Mouse (Mus musculus) layer of hippocampus, postnatal 14 days (tissue): ENCODE results near the gene Ntn5. TPM values are rescaled to one million over a fixed set of nuclear protein-coding genes. Genes with fewer than 3 reads are reported as not detected.
"Not testable (repeated sequence)": the region's sequence is repeated elsewhere in the genome, so short reads cannot be mapped to it uniquely, and the experiment has no call there.

Source experiments
- DNase-seq, 2 experiments: peaks; one replicate each; pipeline ENCODE4 v3.0.0; 2021 to 2022; ENCODE audit warnings: low spot score in 2 of 2, mixed read lengths in 1 of 2
- long read RNA-seq, 2 experiments: library from polyadenylated mRNA; stranded (forward); transcript quantifications; one replicate each; pipeline ENCODE4 v2.0.0; 2021
- total RNA-seq, 2 experiments: library from RNA; stranded (reverse); gene quantifications; 2 replicates each; pipeline ENCODE4 v1.2.3; 2021

Gene Ntn5
- under 1 TPM; 0.67 to 0.94 TPM for total RNA-seq
- long read RNA-seq, experiment 1 = 0 reads
- long read RNA-seq, experiment 2 = 0 reads

DNA sequence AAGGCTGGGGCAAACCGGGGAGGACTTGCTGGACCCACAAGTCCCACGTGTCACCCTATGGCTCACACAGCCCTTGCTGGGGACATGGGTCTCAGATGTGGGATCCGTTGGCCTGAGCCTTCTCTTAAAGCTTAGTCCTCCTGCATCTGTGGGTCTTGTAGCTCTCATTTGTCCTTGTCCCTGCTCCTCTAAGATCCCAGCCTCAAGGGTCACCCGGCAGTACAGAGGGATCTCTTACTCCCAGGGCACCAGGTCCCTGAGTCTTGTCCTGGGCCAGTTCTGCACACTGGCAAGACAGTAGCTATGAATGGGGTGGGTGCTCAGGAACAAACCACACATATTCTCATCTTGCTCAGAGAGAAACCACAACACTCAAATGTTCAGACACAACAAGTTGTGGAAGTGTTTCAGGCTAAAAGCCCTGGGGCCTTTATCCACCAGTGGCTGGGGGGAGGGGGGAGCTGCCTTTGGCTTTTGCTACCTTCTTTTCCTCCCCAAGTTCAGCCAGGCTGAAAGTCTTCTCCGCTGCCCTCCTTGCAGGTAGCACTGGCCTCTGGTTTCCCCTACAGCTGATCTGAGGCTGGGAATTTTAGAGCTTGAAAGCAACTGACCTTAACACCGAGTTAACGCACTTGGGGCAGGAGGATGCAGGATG, at the start of gene Ntn5:
Gene Ntn5 (plus strand): TSS at position 627 of the 655 bp plus-strand sequence.
- DNase-seq = no peak

DNA sequence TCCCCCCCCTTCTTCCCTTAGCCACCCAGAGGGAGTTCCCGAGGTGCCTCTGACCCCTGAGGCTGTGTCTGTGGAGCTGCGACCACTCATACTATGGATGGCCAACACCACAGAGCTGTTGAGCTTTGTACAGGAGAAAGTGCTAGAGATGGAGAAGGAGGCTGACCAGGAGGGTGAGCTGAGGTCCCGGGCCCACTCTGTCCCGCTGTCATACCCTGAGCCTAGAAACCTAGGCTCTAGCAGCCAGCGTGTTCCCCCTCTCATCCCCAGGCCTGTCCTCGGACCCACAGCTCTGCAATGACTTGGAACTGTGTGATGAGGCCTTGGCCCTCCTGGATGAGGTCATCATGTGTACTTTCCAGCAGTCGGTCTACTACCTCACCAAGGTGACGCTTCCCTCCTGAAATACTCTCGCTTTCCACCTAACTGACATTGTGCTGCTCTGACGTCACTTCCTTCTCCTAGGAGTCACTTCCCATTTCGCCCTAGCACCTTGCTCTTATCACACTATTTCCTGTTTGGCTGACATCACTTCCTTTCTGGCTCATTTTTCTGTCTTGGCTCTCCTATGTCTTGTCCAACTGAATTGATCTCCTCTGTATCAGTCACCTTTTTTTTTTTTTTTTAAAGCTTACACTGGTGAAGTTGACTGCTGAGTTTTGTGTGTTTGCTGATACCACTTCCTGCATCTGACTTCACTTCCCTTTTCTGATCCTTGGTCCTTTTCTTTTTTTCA, 48.7 kb upstream of the Ntn5 start:
- no peak for DNase-seq

DNA sequence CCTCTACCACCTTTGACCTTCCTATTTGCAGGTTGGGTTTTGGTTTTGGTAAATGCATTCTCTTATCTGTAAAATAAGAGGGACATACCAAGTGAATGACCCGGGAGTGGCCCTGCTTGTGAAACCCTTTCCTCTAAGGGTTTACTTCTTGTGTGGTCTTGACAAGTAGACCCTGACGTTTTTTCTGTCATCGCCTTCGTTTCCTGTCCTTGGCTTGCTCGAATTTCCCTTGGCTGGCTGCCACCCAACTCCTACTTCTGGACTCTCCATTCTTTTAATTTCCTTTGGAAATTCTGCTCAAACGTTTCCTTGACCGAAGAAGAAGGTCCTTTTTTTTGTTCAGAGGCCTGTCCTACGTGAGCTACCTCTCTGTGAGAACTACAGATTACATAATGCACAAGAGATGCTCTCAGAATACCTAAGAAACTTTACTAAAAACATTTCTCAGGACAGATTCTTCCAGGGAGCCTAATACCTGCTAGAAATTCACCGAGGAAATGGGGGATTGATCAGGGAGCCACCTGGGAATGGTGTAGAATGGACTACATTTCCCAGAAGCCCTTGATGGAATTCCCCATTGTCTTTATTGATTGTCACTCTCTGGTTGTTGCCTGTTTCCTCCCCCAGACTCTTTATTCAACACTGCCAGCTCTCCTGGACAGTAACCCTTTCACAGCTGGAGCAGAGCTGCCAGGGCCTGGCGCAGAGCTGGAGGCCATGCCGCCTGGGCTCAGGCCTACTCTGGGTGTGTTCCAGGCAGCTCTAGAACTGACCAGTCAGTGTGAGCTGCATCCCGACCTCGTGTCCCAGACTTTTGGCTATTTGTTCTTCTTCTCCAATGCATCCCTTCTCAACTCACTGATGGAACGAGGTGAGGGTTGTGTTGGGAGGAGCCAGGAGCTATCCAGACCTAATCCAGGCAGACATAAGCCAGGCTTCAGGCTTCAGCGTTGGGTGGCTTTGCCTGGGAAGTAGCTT, 47.8 kb upstream of the Ntn5 start:
- DNase-seq = no peak

DNA sequence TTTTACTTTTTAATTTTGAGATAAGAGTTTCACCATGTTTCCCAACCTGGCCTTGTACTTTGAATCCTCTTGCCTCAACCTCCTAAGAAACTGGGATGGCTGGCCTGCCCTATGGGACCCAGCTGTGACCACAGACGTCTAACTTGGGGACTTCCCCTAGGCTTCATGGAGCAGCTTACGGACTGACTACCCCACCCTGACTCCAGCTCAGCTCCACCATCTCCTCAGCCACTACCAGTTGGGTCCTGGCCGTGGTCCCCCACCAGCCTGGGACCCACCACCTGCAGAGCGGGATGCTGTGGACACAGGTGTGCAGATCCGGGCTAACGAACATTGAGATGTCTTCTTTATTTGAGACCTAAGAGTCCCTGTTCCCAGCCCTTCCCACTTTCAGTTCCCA, 46.1 kb upstream of the Ntn5 start:
- no peak for DNase-seq

GRCm38 (mm10) chr7:45638623-45639401, 45.0 kb upstream of the Ntn5 start:
- DNase-seq = peak; percentile 90 to 97

GRCm38 (mm10) chr7:45639561-45640027, 44.2 kb upstream of the Ntn5 start, which contains the start of gene Mamstr:
Mamstr (plus strand) TSS chr7:45639977.
- no peak for DNase-seq

DNA sequence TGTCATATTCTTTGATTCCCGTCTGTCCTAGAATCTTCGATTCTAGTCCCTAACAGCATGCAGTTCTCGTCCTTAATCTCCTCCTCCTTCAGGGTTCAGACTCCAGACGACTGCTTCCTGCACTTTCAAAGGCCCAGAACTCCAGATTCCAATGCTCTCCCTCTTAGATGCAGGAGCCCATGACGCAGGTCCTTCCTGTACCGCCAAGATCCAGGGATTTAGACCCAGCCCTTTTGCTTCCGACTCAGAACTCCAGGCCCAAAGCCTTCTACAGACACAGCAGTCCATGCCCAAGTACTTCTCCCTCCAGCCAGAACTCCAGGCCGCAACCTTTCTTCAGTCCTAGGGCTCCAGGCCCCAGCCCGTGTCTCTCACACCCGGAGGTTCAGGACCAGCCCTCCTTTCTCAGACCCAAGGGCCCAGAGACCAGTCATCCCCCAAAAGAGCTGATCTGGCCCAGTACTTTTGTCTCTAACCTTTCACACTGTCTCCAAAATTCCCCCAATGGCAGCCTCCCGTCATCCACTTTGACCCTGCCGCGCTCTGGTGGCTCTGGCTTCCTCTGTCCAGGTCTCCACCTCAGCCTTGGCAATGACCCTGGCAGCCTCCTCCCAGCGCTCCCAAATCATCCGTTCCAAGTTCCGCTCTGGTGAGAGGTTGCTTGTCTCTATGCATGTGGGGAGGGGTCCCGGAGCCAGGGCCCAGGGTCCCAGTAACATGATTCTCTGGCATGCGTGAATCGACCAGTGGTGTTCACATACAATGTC, 43.4 kb upstream of the Ntn5 start:
- no peak for DNase-seq

DNA sequence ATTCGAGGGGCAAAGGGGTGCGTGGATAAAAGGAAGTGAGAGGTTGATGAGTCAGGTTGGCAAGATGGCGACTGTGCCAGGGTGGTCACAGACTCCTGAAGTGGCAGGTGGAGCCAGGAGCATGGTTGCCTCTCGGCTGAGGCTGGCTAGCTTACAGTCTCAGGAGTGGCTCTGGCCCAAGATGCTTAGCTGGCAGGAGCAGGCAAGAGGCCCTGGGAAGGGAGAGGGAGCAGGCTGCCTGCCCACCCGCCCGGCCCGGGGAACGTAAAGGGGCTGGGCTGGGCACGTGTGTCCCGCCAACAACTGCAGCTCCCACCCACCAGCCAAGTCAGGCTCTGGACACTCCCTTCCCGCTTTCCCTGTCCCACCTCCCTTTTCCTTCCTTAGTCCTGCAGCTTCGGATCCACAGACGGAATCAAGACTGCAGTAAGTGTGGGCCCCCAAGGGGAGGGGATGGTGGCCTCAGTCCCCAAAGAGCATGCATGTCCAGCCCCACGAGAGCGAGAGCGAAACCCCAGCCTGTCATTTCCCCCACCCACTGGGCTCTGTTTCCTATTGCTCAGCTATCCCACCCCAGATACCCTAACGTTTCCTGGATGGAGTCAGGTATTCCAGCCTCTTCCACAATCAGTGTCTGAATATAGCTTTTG, 42.3 kb upstream of the Ntn5 start:
- DNase-seq = no peak

DNA sequence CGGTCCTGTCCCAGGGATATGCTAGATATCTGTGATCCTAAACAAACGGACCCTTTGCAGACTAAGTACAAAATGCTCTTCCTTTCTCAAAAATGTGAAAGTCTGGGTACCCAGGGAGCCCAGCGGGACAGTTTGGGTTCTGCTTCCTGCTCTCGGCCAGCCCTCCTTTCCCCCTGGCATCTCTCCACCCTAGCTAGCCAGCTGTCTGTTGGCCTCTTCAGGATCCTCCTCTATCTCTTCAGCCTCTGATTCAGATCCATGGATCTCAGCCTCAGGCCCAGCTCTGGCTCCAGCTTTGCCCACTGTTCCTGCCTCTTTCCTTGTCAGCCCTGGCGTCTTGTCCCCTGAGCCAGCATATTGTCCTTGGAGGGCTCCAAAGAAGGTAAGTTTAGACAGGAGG, 41.7 kb upstream of the Ntn5 start:
- DNase-seq = no peak

DNA sequence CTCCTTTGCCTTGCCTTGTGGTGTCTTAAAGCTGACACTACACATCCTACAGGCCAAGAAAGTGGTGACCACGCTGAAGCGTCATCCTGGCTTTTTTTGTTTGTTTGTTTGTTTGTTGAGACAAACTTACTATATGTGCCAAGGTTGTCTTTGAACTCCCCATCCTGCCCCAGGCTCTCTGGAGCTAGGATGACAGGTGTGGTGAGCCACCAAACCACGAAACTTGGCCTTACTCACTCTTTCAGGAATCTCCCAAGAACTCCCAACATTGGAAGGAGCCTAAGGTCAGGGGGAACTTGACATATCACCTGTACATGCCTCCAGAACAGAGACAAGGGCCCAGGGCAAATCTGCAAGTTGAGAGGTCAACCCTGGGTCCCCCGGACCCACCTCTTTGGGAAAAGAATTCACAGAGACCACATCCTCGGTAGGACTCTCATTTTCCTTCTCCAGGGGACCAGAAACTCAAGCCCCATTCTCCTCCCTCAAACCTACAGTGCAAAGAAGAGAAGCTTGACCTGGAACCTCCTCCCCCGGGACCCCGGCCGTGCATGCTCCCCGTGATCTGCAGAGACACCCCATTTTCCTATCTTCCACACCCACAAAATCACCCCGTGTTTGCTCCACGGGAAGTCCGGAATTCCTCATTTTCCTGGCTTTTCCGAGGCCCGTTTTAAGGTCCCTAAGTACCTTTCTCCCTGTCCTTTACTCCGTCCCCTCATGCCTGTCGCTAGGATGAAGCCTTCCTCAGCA, 41.1 kb upstream of the Ntn5 start:
- DNase-seq = no peak

DNA sequence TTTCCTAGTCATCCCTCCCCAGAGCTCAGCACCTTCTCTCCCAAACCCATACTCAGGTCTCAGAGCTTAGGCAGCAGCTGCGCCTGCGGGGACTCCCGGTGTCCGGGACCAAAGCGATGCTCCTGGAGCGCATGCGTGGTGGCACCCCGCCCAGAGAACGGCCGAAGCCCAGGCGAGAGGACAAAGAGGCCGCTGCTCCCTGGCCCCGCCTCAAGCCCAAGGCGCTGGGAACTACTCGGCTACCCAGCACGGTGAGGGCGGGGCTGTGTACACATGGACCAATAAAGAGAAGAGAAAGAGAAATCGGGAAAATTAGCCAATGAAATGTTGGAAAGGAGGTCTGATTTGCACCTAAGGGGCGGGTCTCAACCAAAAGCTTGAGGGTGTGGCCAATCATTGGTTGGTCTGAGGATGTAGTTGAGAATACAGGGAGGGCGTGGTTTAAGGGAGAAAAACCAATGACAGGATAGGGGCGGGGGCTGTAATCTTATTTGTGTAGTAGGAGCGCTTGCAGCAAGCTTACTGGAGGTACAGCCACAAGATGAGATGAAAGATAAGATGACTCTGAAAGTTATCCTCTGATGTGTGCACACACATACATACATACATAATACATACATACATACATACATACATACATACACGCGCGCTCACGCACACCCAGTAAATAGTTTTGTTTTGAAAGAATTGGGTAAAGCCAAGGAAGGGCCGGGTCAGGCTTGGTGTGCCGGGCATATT, 40.2 kb upstream of the Ntn5 start:
- peak; percentile 88 to 94 for DNase-seq

- DNase-seq = peak; percentile 49 to 50
Observed at GRCm38 (mm10) chr7:45644183-45644582, 39.6 kb upstream of the Ntn5 start.

GRCm38 (mm10) chr7:45644872-45645590, 38.8 kb upstream of the Ntn5 start:
- DNase-seq = no peak

GRCm38 (mm10) chr7:45645591-45645971, 38.2 kb upstream of the Ntn5 start:
- DNase-seq = no peak

DNA sequence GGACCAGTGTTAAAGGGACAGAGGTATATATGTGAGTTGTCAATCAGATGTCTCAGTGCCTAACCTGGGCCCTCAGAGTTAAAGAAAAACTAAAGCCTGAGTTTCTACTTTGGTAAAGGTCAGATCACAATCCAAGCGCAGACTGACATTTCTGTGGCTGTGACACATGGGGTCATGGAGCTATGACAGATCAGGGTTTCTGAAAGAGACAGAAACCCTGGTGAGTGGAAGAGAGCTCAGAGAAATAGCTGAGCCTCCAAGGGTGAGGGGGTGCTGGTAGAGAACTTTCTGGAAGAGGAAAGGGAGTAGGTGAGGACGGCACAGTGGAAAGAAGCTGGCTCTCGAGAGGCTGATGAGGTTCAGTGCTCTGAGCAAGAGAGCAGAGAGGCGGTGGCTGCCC, 37.2 kb upstream of the Ntn5 start:
- DNase-seq = no peak

GRCm38 (mm10) chr7:45649351-45649750, 34.5 kb upstream of the Ntn5 start:
- no peak for DNase-seq

DNA sequence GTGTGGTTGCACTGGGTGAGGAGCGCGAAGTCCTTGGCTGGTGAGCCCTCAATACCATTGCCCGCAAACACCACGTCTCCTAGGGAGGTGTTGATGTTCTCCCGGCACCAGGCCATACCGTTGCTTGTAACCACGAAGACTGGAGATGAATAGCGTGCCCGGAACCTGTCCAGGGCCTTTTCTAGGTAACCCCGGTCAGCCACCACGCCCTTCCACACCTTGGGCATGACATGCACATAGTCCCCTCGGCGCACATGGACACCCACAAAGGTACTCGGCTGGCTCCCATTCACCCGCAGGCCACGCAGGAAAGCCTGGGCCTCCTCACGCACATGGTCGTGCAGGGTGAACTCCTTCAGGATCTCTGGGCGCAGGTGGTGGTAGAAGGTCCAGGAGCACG, 33.3 kb upstream of the Ntn5 start:
- not testable (repeated sequence) for DNase-seq
